Mouse (Mus musculus): Measurements from ENCODE around the gene Vps25. TPM values are rescaled to one million over a fixed set of nuclear protein-coding genes. Genes with fewer than 3 reads are reported as not detected.
A peak's percentile ranks its signal among the peaks of the same experiment; 100 is the strongest.

Gene Vps25
- total and polyA plus RNA-seq, 3 experiments, result 75.5 to 107 TPM; not detected in 1

DNA sequence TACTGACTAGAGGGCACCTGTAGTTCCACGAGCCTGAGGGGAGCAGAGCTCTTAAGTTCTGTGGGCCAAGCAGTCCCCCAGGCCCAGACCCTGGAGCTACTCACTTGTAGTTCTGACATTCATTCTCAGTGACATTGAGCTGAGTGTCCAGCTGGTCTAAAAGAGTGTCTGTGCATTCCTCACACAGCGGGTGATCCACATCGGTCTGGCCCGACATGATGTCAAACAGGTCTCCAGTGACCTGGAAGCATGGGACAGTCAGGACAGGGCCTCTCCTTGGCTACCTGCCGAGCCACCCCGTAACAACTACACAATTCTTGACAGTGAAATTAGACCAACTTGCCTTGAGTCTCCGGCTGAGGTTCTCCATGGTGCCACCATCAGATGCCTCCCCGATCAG is 41.7 kb downstream of the Vps25 start:
- Histone ChIP-seq H3K27ac (ENCODE audit: control insufficient read depth, low read depth, low read length) (no peak overlapping the region), H3K9me3 (replicated peaks; ENCODE audit: insufficient read depth, low read length) (no peaks in the 10 kb centered on the region), H3K4me1 (ENCODE audit: control insufficient read depth in 1 of 2, insufficient read depth in 2 of 2, low read length in 2 of 2) (peaks cover under 1% of the 10 kb centered on the region in 2 experiments; a peak in 2 of 4 replicates), H3K27me3 (ENCODE audit: control insufficient read depth in 1 of 2, insufficient read depth in 2 of 2, low read length in 2 of 2) (no peaks in the 10 kb centered on the region), H3K79me2 (ENCODE audit: control insufficient read depth, insufficient read depth, low read length, poor library complexity) (peaks cover 10% of the 10 kb centered on the region), H3K4me3 (ENCODE audit: control insufficient read depth in 1 of 2, insufficient read depth in 1 of 2, low read depth in 2 of 2, low read length in 2 of 2) (no peak overlapping the region), H3K36me3 (ENCODE audit: control insufficient read depth in 1 of 2, insufficient read depth in 2 of 2, low read length in 2 of 2) (peaks cover 1 to 14% of the 10 kb centered on the region in 2 experiments), H3K9ac (ENCODE audit: control insufficient read depth, low read depth, low read length, poor library complexity, severe bottlenecking) (no peak overlapping the region)
- no peak for DNase-seq (ENCODE audit: low read depth, low spot score)
- TF ChIP-seq E2F4 (IDR thresholded peaks at IDR 0.05; ENCODE audit: borderline replicate concordance, low read depth, low read length), result no peak
- no peak for TF ChIP-seq ETS1 (IDR thresholded peaks at IDR 0.05; ENCODE audit: low read depth, low read length)
- no peak for TF ChIP-seq MYC (IDR thresholded peaks at IDR 0.05; ENCODE audit: low read depth, low read length)

DNA sequence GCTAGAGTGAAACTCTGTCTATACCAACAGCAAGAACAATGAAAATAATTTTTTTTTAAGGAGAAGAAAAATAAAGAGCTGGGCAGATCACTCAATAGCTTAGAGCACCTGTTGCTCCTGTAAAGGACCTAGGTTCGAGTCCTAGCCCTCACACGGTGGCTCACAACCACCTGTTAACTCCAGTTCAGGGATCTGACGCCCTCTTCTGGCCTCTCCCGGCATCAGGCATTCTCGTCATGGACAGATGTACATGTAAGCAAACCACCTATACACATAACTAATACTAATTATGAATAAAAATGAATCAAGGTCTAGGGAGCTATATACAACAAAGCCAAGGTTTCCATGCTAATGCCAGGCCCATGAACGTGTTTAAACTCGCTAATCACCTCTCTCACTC is 47.4 kb downstream of the Vps25 start:
- peaks cover 5 to 17% of the 10 kb centered on the region in 2 experiments for H3K4me1 ChIP-seq (ENCODE audit: control insufficient read depth in 1 of 2, insufficient read depth in 2 of 2, low read length in 2 of 2)
- TF ChIP-seq ETS1 (IDR thresholded peaks at IDR 0.05; ENCODE audit: low read depth, low read length) (no peak), RAD21 (IDR thresholded peaks at IDR 0.05; ENCODE audit: low read depth, low read length) (peak; percentile 42), CTCF (IDR thresholded peaks at IDR 0.05 in 2 of 3, conservative IDR thresholded peaks at IDR 0.05 in 1 of 3; ENCODE audit: control insufficient read depth in 1 of 3, insufficient read depth in 1 of 3, low read depth in 2 of 3, low read length in 3 of 3, poor library complexity in 1 of 3, severe bottlenecking in 1 of 3) (peak; percentile 58 to 71 (median 70)), SMC3 (IDR thresholded peaks at IDR 0.05; ENCODE audit: low read depth, low read length) (peak; percentile 58), E2F4 (IDR thresholded peaks at IDR 0.05; ENCODE audit: borderline replicate concordance, low read depth, low read length) (no peak), ELF1 (IDR thresholded peaks at IDR 0.05; ENCODE audit: low read depth, low read length) (no peak)
- no peak overlapping the region for H3K27ac ChIP-seq (ENCODE audit: control insufficient read depth, low read depth, low read length)
- H3K9ac ChIP-seq (ENCODE audit: control insufficient read depth, low read depth, low read length, poor library complexity, severe bottlenecking), result peak overlapping the region; percentile 84
- peaks cover 9 to 15% of the 10 kb centered on the region in 2 experiments for H3K36me3 ChIP-seq (ENCODE audit: control insufficient read depth in 1 of 2, insufficient read depth in 2 of 2, low read length in 2 of 2)
- H3K4me3 ChIP-seq (ENCODE audit: control insufficient read depth in 1 of 2, insufficient read depth in 1 of 2, low read depth in 2 of 2, low read length in 2 of 2), result peak overlapping the region; percentile 80
- peak; percentile 74 for DNase-seq (ENCODE audit: low read depth, low spot score)
- peaks cover 29% of the 10 kb centered on the region for H3K79me2 ChIP-seq (ENCODE audit: control insufficient read depth, insufficient read depth, low read length, poor library complexity)
- no peaks in the 10 kb centered on the region for H3K27me3 ChIP-seq (ENCODE audit: control insufficient read depth in 1 of 2, insufficient read depth in 2 of 2, low read length in 2 of 2)
- H3K9me3 ChIP-seq (replicated peaks; ENCODE audit: insufficient read depth, low read length), result no peaks in the 10 kb centered on the region

DNA sequence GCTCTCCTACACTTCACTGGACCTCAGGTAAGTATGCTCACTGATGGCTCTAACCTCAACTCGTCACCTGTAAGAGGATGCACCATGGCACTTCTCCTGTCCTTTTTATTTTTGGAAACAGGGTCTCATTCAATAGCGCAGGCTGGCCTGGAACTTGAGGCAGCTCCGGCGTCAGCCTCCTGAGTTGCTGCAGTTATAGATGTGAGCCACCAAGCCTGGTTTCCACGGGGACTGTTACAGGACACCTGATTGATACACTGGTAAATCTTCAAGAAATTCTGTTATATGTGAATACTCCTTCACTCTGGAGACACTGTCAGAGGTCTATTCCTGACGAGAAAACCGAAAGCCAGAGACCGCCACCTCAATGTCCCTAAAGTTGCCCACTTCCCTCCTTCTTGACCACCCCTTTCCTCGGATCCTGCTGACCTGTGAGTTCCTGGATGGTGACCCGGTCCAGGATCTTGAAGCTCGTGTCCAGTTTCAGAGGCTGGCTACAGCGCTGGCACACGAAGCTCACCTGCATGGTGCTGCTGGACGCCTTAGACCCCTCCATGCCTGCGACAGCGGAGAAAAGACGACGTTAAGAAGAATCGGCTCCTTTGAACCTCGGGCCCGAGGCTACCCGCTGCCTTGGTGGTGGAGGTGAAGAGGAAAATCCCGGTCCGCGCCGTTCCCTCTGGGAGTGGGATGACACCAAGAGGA is 47.9 kb downstream of the Vps25 start:
- H3K27ac ChIP-seq (ENCODE audit: control insufficient read depth, low read depth, low read length), result 0 out of 2 replicates have a peak overlapping the region, but pooled peaks have one; percentile 11
- H3K4me1 ChIP-seq (ENCODE audit: control insufficient read depth in 1 of 2, insufficient read depth in 2 of 2, low read length in 2 of 2), result peaks cover 5 to 17% of the 10 kb centered on the region in 2 experiments
- no peak for TF ChIP-seq MAZ (IDR thresholded peaks at IDR 0.05; ENCODE audit: low read depth, low read length)
- no peak for TF ChIP-seq RCOR1 (IDR thresholded peaks at IDR 0.05; ENCODE audit: low read depth, low read length)
- TF ChIP-seq ZMIZ1 (IDR thresholded peaks at IDR 0.05; ENCODE audit: low read depth, low read length), result no peak
- TF ChIP-seq EP300 (IDR thresholded peaks at IDR 0.05; ENCODE audit: low read depth in 1 of 2, low read length in 2 of 2), result no peak
- TF ChIP-seq CHD1 (IDR thresholded peaks at IDR 0.05; ENCODE audit: low read depth, low read length), result no peak
- TF ChIP-seq UBTF (IDR thresholded peaks at IDR 0.05; ENCODE audit: borderline replicate concordance, insufficient read depth, low read depth, low read length), result no peak
- peak overlapping the region; percentile 80 for H3K4me3 ChIP-seq (ENCODE audit: control insufficient read depth in 1 of 2, insufficient read depth in 1 of 2, low read depth in 2 of 2, low read length in 2 of 2)
- H3K9ac ChIP-seq (ENCODE audit: control insufficient read depth, low read depth, low read length, poor library complexity, severe bottlenecking), result peak overlapping the region; percentile 84
- peaks cover 29% of the 10 kb centered on the region for H3K79me2 ChIP-seq (ENCODE audit: control insufficient read depth, insufficient read depth, low read length, poor library complexity)
- no peaks in the 10 kb centered on the region for H3K27me3 ChIP-seq (ENCODE audit: control insufficient read depth in 1 of 2, insufficient read depth in 2 of 2, low read length in 2 of 2)
- H3K36me3 ChIP-seq (ENCODE audit: control insufficient read depth in 1 of 2, insufficient read depth in 2 of 2, low read length in 2 of 2), result peaks cover 9 to 15% of the 10 kb centered on the region in 2 experiments
- no peaks in the 10 kb centered on the region for H3K9me3 ChIP-seq (replicated peaks; ENCODE audit: insufficient read depth, low read length)
- DNase-seq (ENCODE audit: low read depth, low spot score), result peak; percentile 54

All from MEL (cell line).